Mouse (Mus musculus) cerebellum, adult 2 months (tissue): Measurements from ENCODE around the gene Smyd3.

ENCODE experiments used
- CTCF ChIP-seq: fragments of 200-500 bp; IDR thresholded peaks from 2 replicates; pipeline ENCODE4 v1.5.1; 2011; ENCODE audit warnings: low read depth, mild to moderate bottlenecking, control low read depth, low read length, moderate library complexity, borderline replicate concordance; ENCODE audit not compliant: insufficient read depth
- POLR2A ChIP-seq: fragments of 200-500 bp; IDR thresholded peaks from 2 replicates; pipeline ENCODE4 v1.6.1; 2011; ENCODE audit warnings: low read length, control low read depth, borderline replicate concordance; ENCODE audit not compliant: insufficient read depth

DNA sequence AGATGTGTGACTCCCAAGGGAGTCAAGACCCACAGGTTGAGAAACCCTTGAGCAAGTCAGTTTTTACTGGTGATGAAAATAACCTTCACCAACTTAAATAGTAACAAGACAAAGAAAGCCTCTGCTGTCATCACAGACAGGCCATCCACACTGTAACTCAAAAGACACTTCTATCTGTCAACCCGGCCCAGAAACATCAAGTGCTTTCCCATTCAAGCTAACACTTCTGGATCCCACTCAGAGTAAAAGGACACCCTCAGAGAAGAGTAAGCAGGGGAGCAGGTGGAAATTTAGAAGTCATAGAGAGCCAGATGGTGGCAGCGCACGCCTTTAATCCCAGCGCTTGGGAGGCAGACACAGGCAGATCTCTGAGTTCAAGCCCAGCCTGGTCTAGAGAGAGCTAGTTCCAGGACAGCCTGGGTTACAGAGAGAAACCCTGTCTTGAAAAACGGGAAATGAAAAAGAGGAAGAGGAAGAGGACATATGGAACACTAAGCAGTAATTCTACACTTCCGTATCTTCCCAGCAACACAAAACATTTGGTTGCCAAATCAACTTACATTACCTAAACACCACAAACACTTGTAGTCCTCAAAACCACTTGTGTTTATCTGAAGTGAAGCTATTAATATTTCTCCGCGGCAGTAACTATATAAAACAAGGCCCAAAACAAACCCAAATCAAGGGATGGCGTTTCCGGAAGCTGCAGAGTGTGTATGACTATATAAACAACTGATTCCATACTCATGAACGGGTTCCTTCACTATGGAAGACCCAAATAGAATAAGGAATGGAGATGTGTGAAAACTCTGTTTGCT lies 83.2 kb downstream of the Smyd3 start:
- TF ChIP-seq CTCF (no peak), POLR2A (no peak)
